Mouse (Mus musculus): ENCODE measurements around the gene Ankfy1.
A peak's percentile ranks its signal among the peaks of the same experiment; 100 is the strongest.
"Not testable (repeated sequence)": the region's sequence is repeated elsewhere in the genome, so short reads cannot be mapped to it uniquely, and the experiment has no call there.

- TF ChIP-seq CTCF (IDR thresholded peaks at IDR 0.05), result peak; percentile 47
- TF ChIP-seq EP300, POLR2A (IDR thresholded peaks at IDR 0.05; ENCODE audit: insufficient read depth, low read depth, low read length): not testable (repeated sequence)
Measured at GRCm38 (mm10) chr11:72772611-72773010, 82.8 kb downstream of the Ankfy1 start.
